Mouse (Mus musculus) left cerebral cortex, adult 18-20 months (tissue): Measurements from ENCODE around the gene Hdhd3. TPM values are rescaled to one million over a fixed set of nuclear protein-coding genes. Genes with fewer than 3 reads are reported as not detected.
"Not testable (repeated sequence)": the region's sequence is repeated elsewhere in the genome, so short reads cannot be mapped to it uniquely, and the experiment has no call there.

ENCODE experiments used
- DNase-seq, 2 experiments: peaks; one replicate each; pipeline ENCODE4 v3.0.0; 2021 to 2022; ENCODE audit warnings: low spot score in 2 of 2, mixed read lengths in 1 of 2
- total RNA-seq, 2 experiments: library from RNA; stranded (reverse); gene quantifications; 2 replicates each; pipeline ENCODE4 v1.2.3; 2021

Hdhd3 gene
- total RNA-seq, 2 experiments from 2014 or later, result 8.9 to 9.0 TPM

DNA sequence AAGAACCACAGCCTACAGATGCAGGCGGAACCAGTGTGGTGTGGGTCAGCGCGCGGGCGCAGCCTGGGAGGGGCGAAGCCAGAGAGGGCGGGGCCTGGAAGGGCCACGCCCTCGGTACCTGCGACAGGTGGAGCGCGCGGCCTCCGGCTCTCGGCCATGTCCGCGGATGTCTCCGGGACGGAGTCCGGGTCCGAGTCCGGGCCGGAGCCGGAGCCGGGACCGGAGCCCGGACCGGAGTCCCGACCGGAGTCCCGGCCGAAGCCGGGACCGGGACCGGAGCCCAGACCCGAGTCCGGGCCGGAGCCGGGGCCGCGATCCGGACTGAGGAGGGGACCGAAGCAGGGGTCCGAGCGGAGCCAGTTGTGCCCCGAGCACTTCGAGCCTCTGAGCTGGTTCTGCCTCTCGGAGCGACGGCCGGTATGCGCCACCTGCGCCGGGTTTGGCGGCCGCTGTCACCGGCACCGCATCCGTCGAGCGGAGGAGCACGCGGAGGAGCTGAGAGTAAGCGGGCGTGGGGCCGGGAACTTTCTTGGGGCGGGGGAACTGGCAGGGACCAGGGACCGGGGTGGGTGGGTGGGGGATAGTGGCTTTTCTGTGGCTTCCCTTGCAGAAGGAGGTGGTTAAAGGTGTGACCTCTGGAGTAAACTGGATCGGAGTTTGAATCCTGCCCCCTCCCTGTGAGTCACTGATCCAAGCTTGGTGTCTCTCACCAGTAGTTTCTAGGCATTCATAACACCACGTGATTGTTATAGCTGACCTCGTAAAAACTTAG, 23.1 kb downstream of the Hdhd3 start, which contains the start of gene Bspry:
TSS of gene Bspry (plus strand) at position 117 of the 772 bp plus-strand sequence.
- DNase-seq, result no peak

GRCm38 (mm10) chr4:62479593-62479936, 23.7 kb downstream of the Hdhd3 start:
- not testable (repeated sequence) for DNase-seq

GRCm38 (mm10) chr4:62477542-62478244, 25.6 kb downstream of the Hdhd3 start:
- DNase-seq, result no peak

DNA sequence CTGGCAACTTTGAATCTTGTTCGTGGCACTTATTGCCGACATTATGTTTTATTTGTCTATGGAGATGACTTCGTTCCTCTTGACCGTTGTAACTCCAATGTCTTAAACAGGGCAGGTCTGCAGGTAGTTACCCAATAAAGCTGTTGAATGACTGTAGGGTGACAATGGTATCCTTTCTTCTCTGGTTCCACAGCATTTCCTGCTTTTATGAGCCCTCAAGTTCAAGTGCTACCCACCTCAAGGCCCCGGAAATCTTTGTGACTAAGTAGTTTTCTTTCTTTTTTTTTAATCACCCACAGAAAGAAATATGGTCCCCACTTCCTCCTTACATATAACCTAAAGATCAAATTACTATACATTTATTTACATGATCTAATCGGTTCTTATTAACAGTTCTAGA, 27.5 kb downstream of the Hdhd3 start:
- DNase-seq, result no peak

- DNase-seq, result no peak
Measured at GRCm38 (mm10) chr4:62475131-62475530, 28.1 kb downstream of the Hdhd3 start.

DNA sequence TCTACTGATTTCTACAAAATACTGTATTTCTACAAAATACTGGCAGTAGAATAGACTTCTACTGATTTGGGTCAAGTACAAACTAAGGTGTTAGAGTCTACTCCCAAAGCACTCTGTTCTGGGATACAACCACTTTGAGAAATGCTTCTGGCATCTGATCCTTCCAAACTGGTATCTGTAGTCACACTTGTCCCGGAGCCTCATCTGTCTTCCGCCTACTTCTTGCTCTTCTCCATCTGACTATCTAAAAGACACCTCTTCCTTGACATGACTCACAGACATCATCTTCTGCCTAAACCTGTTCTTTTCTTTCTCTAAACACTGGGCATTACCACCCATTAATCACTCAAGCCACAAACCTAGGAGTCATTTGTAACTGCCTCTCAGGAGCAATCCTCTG, 31.2 kb downstream of the Hdhd3 start:
- DNase-seq, result peak; percentile 37 to 46

- DNase-seq, result peak; percentile 77 to 84
Measured at GRCm38 (mm10) chr4:62470598-62471051, 32.6 kb downstream of the Hdhd3 start, which contains the start of gene Wdr31. Gene Wdr31 (minus strand): TSS chr4:62470896.

DNA sequence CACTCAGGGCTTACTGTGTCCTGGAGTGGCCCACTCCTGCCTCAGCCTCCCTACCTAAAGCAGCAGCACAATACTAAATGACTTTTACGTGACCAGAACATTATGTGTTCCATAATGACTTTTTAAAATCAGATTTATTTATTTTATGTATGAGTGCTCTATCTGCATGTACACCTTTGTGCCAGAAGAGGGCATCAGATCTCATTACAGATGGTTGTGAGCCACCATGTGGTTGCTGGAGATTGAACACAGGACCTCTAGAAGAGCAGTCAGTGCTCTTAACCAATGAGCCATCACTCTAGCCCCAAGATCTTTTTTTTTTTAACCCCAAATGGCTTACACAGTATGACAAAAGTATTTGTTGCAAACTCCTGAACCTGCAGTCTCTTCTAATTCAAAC, 35.1 kb downstream of the Hdhd3 start:
- DNase-seq, result no peak

GRCm38 (mm10) chr4:62463124-62463523, 40.1 kb downstream of the Hdhd3 start:
- DNase-seq, result no peak

DNA sequence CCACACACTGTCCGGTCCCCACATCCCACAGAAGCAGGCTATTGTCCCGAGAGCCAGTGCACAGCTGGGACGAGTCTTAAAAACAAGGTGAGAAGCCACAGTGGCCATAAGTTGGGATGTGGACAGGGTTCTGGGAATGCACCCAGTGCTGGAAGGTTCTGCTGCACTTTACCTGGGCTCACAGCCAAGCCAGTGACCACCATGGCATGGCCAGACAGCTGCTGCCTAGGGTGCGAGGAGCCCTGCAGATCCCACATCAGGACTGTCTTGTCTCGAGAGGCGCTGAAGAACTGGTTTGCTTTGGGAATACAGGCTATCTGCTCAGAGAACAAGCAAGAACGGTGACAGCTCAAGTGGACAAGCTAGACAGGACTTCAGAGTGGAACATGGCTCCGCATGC, 42.9 kb downstream of the Hdhd3 start:
- no peak for DNase-seq

DNA sequence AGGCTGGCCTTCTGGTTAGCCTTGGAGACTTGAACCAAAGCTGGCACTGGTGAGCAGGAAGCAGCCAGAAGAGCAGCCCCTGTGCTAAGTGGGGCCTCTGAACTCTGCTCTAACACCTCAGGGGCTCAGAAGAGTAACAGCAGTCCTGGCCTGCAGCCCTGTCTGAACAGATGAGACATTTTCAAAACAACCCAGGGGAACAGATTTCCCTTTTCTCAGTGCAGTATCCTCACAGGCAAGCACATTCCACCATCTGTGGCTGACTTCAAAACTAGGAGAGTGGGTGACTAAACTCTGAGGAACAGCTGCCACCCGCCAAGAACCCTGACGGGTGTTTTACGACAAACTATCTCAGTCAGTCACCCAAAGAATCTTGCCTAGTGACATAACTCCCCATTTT, 44.2 kb downstream of the Hdhd3 start:
- peak; percentile 51 to 52 for DNase-seq

GRCm38 (mm10) chr4:62454995-62455394, 48.3 kb downstream of the Hdhd3 start:
- DNase-seq, result peak; percentile 42 to 50

Other genes with a start within 250 kb of the Hdhd3 start
- gene Slc31a2, start 240.9 kb downstream of the Hdhd3 start, total RNA-seq, result 1 to 10 TPM; 8.5 to 8.7 TPM
- 10 to 100 TPM; 32.8 to 33.2 TPM for gene Fkbp15, start 142.9 kb downstream of the Hdhd3 start, total RNA-seq
- gene Slc31a1, start 142.7 kb downstream of the Hdhd3 start, total RNA-seq, result 10 to 100 TPM; 10.7 to 11.3 TPM
- 10 to 100 TPM; 47.9 to 49.7 TPM for gene Cdc26, start 94.8 kb downstream of the Hdhd3 start, total RNA-seq
- 10 to 100 TPM; 13.0 to 14.2 TPM for gene Prpf4, start 94.7 kb downstream of the Hdhd3 start, total RNA-seq
- not detected for gene Rnf183, start 68.2 kb downstream of the Hdhd3 start, total RNA-seq
- 1 to 10 TPM; 8.5 to 8.7 TPM for gene Wdr31, start 32.6 kb downstream of the Hdhd3 start, total RNA-seq
- gene Bspry, start 23.4 kb downstream of the Hdhd3 start, total RNA-seq, result under 1 TPM; 0.28 to 0.40 TPM
- 10 to 100 TPM; 36.4 to 41.0 TPM for gene Alad, start 16.5 kb upstream of the Hdhd3 start, total RNA-seq
- gene Pole3, start 21.6 kb upstream of the Hdhd3 start, total RNA-seq, result 10 to 100 TPM; 23.4 to 23.9 TPM
- gene 4933430I17Rik, start 21.9 kb upstream of the Hdhd3 start, total RNA-seq, result under 1 TPM; 0.46 to 0.80 TPM
- 10 to 100 TPM; 25.7 TPM for gene Rgs3, start 56.4 kb upstream of the Hdhd3 start, total RNA-seq